Mouse (Mus musculus): ENCODE measurements around the gene Irgq.

GRCm38 (mm10) chr7:24538701-24539100 is 8.2 kb downstream of the Irgq start:
- TF ChIP-seq CTCF (IDR thresholded peaks at IDR 0.05; ENCODE audit: insufficient read depth, low read depth, low read length), result no peak
- no peak for TF ChIP-seq POLR2A (IDR thresholded peaks at IDR 0.05; ENCODE audit: insufficient read depth, low read depth, low read length)
